Mouse (Mus musculus) E14TG2a.4 (cell line): ENCODE data around the gene Kirrel.

Experiments used
- H3K27me3 ChIP-seq: 2 replicates; pipeline ENCODE4 v1.6.1; 2014; ENCODE audit warnings: low read length, control low read depth; ENCODE audit not compliant: insufficient read depth
- H3K36me3 ChIP-seq: 2 replicates; pipeline ENCODE4 v1.6.1; 2014; ENCODE audit warnings: low read length, control low read depth; ENCODE audit not compliant: insufficient read depth
- H3K4me1 ChIP-seq: replicated peaks from 2 replicates; pipeline ENCODE4 v1.6.1; 2014; ENCODE audit warnings: low read depth, low read length, control low read depth
- H3K4me3 ChIP-seq: replicated peaks from 2 replicates; pipeline ENCODE4 v1.5.1; 2014; ENCODE audit warnings: mild to moderate bottlenecking, low read length
- H3K9me3 ChIP-seq: 2 replicates; pipeline ENCODE4 v1.6.1; 2014; ENCODE audit warnings: low read length, control low read depth
- CTCF ChIP-seq: conservative IDR thresholded peaks from 2 replicates; pipeline ENCODE4 v1.5.1; 2014; ENCODE audit warnings: low read length
- NANOG ChIP-seq: IDR thresholded peaks from 2 replicates; pipeline ENCODE4 v1.6.1; 2014; ENCODE audit warnings: borderline replicate concordance, low read length, mixed read lengths
- POU5F1 ChIP-seq: IDR thresholded peaks from 2 replicates; pipeline ENCODE4 v1.6.1; 2014; ENCODE audit warnings: low read length, borderline replicate concordance

Kirrel gene

GRCm38 (mm10) chr3:87153038-87153437 is 21.5 kb downstream of the Kirrel start:
- TF ChIP-seq POU5F1 (no peak), CTCF (no peak), NANOG (no peak)
- H3K9me3 ChIP-seq, result no peaks in the 10 kb centered on the region
- H3K36me3 ChIP-seq, result no peaks in the 10 kb centered on the region
- no peak overlapping the region for H3K4me3 ChIP-seq
- peaks cover 91% of the 10 kb centered on the region for H3K4me1 ChIP-seq
- H3K27me3 ChIP-seq, result no peaks in the 10 kb centered on the region

GRCm38 (mm10) chr3:87152111-87152738 is 22.3 kb downstream of the Kirrel start:
- Histone ChIP-seq H3K27me3 (no peaks in the 10 kb centered on the region), H3K4me3 (0 out of 2 replicates have a peak overlapping the region, but pooled peaks have one; percentile 13), H3K9me3 (no peaks in the 10 kb centered on the region), H3K36me3 (no peaks in the 10 kb centered on the region), H3K4me1 (peaks cover 89% of the 10 kb centered on the region)
- TF ChIP-seq NANOG, result no peak
- TF ChIP-seq CTCF, result no peak
- TF ChIP-seq POU5F1, result no peak

DNA sequence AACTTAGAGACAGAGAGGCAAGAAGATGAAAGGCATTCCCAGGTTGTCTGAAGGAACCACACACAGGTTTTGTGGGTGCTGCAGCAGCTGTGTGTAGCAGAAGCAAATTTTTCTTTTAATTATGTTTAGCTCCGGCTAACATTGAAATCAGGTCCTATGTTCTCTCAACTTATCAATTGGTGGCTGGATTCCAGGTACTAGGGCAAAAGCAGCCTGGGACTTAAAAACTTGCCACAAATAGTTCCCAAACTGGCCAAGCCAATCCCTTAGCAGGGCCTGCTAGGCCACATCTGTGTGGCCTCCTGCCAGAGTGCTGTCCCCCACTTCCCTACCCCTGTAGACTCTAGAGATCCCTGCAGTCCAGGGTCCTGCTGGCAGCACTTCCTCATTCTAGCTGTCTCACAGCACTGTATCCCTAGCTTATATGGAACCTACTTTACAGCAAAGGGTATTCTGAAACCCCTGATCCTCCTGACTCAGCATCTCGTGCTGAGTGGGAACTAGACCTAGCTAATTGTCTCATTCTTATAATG is 23.2 kb downstream of the Kirrel start:
- Histone ChIP-seq H3K4me1 (peaks cover 83% of the 10 kb centered on the region), H3K36me3 (no peaks in the 10 kb centered on the region), H3K4me3 (peak overlapping the region; percentile 68), H3K27me3 (no peaks in the 10 kb centered on the region), H3K9me3 (no peaks in the 10 kb centered on the region)
- TF ChIP-seq NANOG, result no peak
- no peak for TF ChIP-seq POU5F1
- no peak for TF ChIP-seq CTCF

GRCm38 (mm10) chr3:87150689-87151244 is 23.8 kb downstream of the Kirrel start:
- H3K4me3 ChIP-seq, result peak overlapping the region; percentile 68
- H3K9me3 ChIP-seq, result peaks cover 4% of the 10 kb centered on the region
- no peaks in the 10 kb centered on the region; the same call in 1 of the 2 replicates for H3K36me3 ChIP-seq
- peaks cover 80% of the 10 kb centered on the region for H3K4me1 ChIP-seq
- no peaks in the 10 kb centered on the region for H3K27me3 ChIP-seq
- TF ChIP-seq POU5F1 (no peak), CTCF (no peak), NANOG (no peak)

DNA sequence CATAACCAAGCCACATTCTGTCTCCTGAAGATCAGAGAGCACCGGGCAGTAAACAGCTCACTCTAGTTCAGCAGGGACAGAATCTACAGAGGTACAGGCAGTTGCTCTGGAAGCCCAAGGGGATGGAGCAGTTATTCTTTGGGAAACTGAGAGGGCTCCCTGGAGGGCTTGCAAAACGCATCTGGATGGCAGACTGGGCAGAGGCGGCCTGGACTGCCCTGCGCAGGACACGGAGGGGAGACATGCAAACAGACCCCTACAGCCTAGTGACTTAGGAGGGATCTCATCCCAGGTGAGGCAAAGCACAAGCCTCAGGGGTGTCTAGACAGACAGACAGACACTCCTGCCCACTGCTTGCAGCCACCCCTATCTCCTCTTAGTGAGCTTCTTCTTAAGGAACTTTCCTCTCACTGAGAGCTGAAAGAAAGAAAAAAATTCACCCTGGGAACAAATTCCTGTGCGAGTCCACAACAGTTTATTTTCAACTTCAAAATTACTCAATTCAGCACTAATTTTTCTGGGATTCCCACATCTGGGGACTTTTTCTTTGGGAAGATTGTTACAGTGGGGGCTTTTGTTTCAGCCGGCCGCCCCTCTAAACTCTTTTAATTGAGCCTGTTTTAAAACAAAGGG is 24.4 kb downstream of the Kirrel start:
- Histone ChIP-seq H3K27me3 (no peaks in the 10 kb centered on the region), H3K4me1 (peaks cover 79% of the 10 kb centered on the region), H3K36me3 (no peaks in the 10 kb centered on the region; the same call in 1 of the 2 replicates), H3K4me3 (peak overlapping the region; percentile 68), H3K9me3 (peaks cover 6% of the 10 kb centered on the region)
- TF ChIP-seq NANOG, result no peak
- TF ChIP-seq CTCF, result no peak
- TF ChIP-seq POU5F1, result no peak

DNA sequence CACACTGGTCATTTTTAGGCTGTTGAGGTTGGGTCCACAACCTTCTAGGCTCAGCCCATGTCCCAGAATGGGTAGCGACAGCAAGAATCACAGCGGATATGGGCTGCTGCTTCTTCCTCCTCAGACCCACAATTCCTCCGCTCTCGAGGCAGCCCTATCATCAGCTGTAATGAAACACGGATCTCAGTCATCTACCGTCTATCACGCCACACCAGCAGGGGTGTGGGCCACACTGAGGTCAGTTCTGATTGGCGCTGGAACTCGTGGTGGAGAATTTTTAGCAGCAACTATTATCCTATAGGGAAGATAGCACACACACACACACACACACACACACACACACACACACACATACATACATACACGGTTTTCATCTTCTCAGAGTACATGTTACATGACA is 25.1 kb downstream of the Kirrel start:
- Histone ChIP-seq H3K27me3 (no peaks in the 10 kb centered on the region), H3K4me1 (peaks cover 79% of the 10 kb centered on the region), H3K36me3 (no peaks in the 10 kb centered on the region; the same call in 1 of the 2 replicates), H3K4me3 (no peak overlapping the region), H3K9me3 (peaks cover 6% of the 10 kb centered on the region)
- TF ChIP-seq CTCF (no peak), POU5F1 (no peak), NANOG (no peak)

GRCm38 (mm10) chr3:87144476-87145240 is 29.9 kb downstream of the Kirrel start:
- H3K4me1 ChIP-seq, result peaks cover 81% of the 10 kb centered on the region
- peak overlapping the region; percentile 41 for H3K4me3 ChIP-seq
- H3K36me3 ChIP-seq, result peaks cover 12% of the 10 kb centered on the region; the same call in 1 of the 2 replicates
- TF ChIP-seq NANOG, result no peak
- TF ChIP-seq CTCF, result no peak
- no peak for TF ChIP-seq POU5F1
- no peaks in the 10 kb centered on the region for H3K27me3 ChIP-seq
- peaks cover 6% of the 10 kb centered on the region for H3K9me3 ChIP-seq

DNA sequence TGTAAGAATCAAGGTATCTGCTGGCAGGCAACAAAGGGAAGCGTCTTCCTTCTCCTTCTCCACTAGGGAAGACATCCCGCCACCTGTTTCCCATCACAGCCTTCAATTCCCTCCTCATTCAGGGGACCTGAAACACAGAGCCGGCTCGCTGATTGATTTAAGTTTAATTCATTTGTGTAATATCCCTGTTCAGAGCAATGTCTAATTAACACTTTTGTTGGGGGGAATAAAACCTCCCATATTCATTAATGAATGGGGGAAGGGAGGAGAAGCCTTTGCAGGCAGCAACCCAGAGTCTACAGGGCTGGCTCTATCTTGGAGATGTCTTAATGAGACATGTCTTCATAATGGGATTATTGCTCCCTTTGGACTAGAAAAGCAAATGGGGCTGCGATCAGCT is 34.3 kb downstream of the Kirrel start:
- Histone ChIP-seq H3K36me3 (peaks cover 16% of the 10 kb centered on the region; the same call in 1 of the 2 replicates), H3K27me3 (no peaks in the 10 kb centered on the region), H3K9me3 (no peaks in the 10 kb centered on the region), H3K4me1 (peaks cover 73% of the 10 kb centered on the region), H3K4me3 (no peak overlapping the region)
- no peak for TF ChIP-seq NANOG
- no peak for TF ChIP-seq CTCF
